Mouse (Mus musculus): ENCODE measurements at regions not wholly inside any gene's neighbourhood (a gene's known extent, or its start where the extent isn't known, plus 50 kb on each side); places are given as distances from the start of the nearest gene placed in this dataset.

DNA sequence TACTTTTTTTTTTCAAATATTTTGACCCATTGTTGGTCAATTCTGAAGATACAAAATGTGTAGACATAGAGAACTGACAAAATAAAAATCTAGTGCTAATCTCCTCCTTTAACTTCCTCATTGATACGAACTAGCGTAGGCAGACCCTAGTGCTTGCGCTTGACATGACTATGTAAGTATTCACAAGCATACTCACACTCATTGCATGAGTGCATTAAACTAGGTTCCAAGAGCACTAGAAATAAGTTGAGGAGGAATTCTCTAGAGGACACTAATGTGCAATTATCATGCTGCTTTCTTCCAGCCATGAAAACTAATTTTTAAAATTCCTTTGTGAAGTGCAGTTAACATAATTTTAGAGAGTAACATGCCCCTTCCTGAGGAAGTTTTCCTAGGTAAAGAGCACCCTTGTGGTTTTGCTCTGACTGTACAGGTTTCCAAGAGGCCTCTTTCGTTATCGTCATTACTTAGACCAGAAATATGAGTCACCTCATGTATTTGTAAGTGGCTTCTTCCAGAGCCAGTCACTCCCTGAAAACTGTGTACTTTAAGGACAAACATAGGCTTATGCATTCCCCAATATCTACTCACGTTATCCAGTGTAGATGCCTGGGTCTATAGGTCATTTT, 241.2 kb downstream of the Gm21750 start:
- no peaks in the 10 kb centered on the region for H3K27me3 ChIP-seq (ENCODE audit: control insufficient read depth, insufficient read depth, low read length)
- no peaks in the 10 kb centered on the region for H3K79me2 ChIP-seq (ENCODE audit: control insufficient read depth, insufficient read depth, low read length)
- H3K27ac ChIP-seq (replicated peaks; ENCODE audit: insufficient read depth, low read depth, low read length): no peak overlapping the region
- H3K4me1 ChIP-seq (ENCODE audit: control insufficient read depth, insufficient read depth, low read length): no peaks in the 10 kb centered on the region
- 86% methylated on average over 6 of the region's 6 CpGs for WGBS
- no peaks in the 10 kb centered on the region for H3K36me3 ChIP-seq (ENCODE audit: control insufficient read depth, insufficient read depth, low read length)
- DNase-seq (ENCODE audit: extremely low read depth, low read depth, low spot score): no peak
- H3K4me3 ChIP-seq (ENCODE audit: insufficient read depth, low read depth, low read length): no peak overlapping the region
- no peak for TF ChIP-seq CTCF (IDR thresholded peaks at IDR 0.05; ENCODE audit: low read depth, low read length)
- no peak for TF ChIP-seq POLR2A (IDR thresholded peaks at IDR 0.05; ENCODE audit: extremely low read depth, insufficient read depth, low read length)
- no peak overlapping the region for H3K9ac ChIP-seq (ENCODE audit: low read depth, low read length)

DNA sequence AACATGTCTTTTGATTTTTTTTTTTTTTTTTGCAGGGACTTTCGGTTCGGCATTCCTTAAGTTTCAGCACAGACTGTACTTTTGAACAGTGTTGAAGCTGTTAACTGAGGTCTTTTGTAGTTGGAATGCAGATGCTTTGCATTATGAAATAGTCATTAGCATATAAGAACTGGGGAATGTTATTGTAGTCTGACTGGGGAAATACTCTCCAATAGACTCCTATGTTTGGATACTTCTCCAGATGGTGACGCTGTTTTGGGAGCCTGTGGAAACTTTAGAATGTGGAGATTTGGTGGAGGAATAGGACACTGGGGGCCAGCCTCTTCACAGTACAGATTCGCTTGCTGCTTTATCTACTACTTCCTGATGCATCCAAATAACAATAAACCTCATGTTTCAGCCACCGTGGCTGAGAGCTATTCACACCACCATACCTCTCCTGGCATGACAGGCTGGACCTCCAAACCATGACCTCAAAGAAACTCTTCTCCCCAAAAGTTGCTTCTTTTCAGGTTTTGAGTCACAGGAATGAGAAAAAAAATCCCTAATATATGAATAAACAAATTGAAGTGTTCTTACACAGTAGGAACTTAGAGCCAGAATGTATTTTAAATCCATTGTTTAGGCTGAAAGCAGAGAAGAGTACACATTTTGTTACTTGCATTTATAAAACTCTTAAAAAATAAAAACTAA, 252.9 kb downstream of the Gm21750 start:
- Histone ChIP-seq H3K36me3 (ENCODE audit: control insufficient read depth, insufficient read depth, low read length) (no peaks in the 10 kb centered on the region), H3K27me3 (ENCODE audit: control insufficient read depth, insufficient read depth, low read length) (no peaks in the 10 kb centered on the region), H3K9ac (ENCODE audit: low read depth, low read length) (no peak overlapping the region), H3K79me2 (ENCODE audit: control insufficient read depth, insufficient read depth, low read length) (no peaks in the 10 kb centered on the region), H3K27ac (replicated peaks; ENCODE audit: insufficient read depth, low read depth, low read length) (no peak overlapping the region), H3K4me3 (ENCODE audit: insufficient read depth, low read depth, low read length) (no peak overlapping the region), H3K4me1 (ENCODE audit: control insufficient read depth, insufficient read depth, low read length) (no peaks in the 10 kb centered on the region)
- no peak for DNase-seq (ENCODE audit: extremely low read depth, low read depth, low spot score)
- WGBS: 67% methylated on average over 5 of the region's 5 CpGs
- no peak for TF ChIP-seq CTCF (IDR thresholded peaks at IDR 0.05; ENCODE audit: low read depth, low read length)

GRCm38 (mm10) chr14:73915990-73916389, 255.0 kb downstream of the Gm21750 start:
- no peaks in the 10 kb centered on the region for H3K79me2 ChIP-seq (ENCODE audit: control insufficient read depth, insufficient read depth, low read length)
- no peaks in the 10 kb centered on the region for H3K36me3 ChIP-seq (ENCODE audit: control insufficient read depth, insufficient read depth, low read length)
- no peak overlapping the region for H3K4me3 ChIP-seq (ENCODE audit: insufficient read depth, low read depth, low read length)
- no peaks in the 10 kb centered on the region for H3K4me1 ChIP-seq (ENCODE audit: control insufficient read depth, insufficient read depth, low read length)
- H3K27ac ChIP-seq (replicated peaks; ENCODE audit: insufficient read depth, low read depth, low read length): no peak overlapping the region
- no peak for TF ChIP-seq POLR2A (IDR thresholded peaks at IDR 0.05; ENCODE audit: extremely low read depth, insufficient read depth, low read length)
- TF ChIP-seq CTCF (IDR thresholded peaks at IDR 0.05; ENCODE audit: low read depth, low read length): no peak
- H3K9ac ChIP-seq (ENCODE audit: low read depth, low read length): no peak overlapping the region
- no peaks in the 10 kb centered on the region for H3K27me3 ChIP-seq (ENCODE audit: control insufficient read depth, insufficient read depth, low read length)
- DNase-seq (ENCODE audit: extremely low read depth, low read depth, low spot score): no peak

DNA sequence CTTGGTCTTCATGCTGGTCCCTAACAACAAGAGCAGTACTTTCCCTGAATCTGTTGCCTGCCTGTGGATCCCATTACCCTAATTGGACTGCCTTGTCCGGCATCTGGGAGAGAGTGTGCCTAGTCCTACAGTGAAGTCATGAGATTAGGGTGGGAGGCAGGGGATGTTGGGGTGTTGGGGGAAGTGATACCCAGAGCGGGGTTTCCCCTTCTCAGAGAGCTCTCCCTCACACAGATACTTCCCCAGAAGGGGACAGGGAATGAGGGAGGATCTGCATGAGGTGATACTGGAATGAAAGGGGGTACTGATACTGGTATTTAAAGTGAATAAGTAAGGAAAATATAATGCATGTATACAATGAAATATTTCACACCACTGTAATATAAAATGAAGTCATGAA, 270.1 kb downstream of the Gm21750 start:
- Histone ChIP-seq H3K9ac (ENCODE audit: low read depth, low read length) (no peak overlapping the region), H3K4me3 (ENCODE audit: insufficient read depth, low read depth, low read length) (no peak overlapping the region), H3K79me2 (ENCODE audit: control insufficient read depth, insufficient read depth, low read length) (no peaks in the 10 kb centered on the region), H3K4me1 (ENCODE audit: control insufficient read depth, insufficient read depth, low read length) (no peaks in the 10 kb centered on the region), H3K27ac (replicated peaks; ENCODE audit: insufficient read depth, low read depth, low read length) (no peak overlapping the region), H3K36me3 (ENCODE audit: control insufficient read depth, insufficient read depth, low read length) (no peaks in the 10 kb centered on the region), H3K27me3 (ENCODE audit: control insufficient read depth, insufficient read depth, low read length) (no peaks in the 10 kb centered on the region)
- DNase-seq (ENCODE audit: extremely low read depth, low read depth, low spot score): no peak
- TF ChIP-seq CTCF (IDR thresholded peaks at IDR 0.05; ENCODE audit: low read depth, low read length): no peak
- WGBS: 74% methylated on average over 2 of the region's 2 CpGs

GRCm38 (mm10) chr14:73947316-73947715, 286.3 kb downstream of the Gm21750 start:
- H3K27ac ChIP-seq (replicated peaks; ENCODE audit: insufficient read depth, low read depth, low read length): no peak overlapping the region
- 64% methylated on average over 2 of the region's 2 CpGs for WGBS
- H3K4me3 ChIP-seq (ENCODE audit: insufficient read depth, low read depth, low read length): no peak overlapping the region
- TF ChIP-seq CTCF (IDR thresholded peaks at IDR 0.05; ENCODE audit: low read depth, low read length): no peak
- TF ChIP-seq POLR2A (IDR thresholded peaks at IDR 0.05; ENCODE audit: extremely low read depth, insufficient read depth, low read length): no peak
- no peaks in the 10 kb centered on the region for H3K27me3 ChIP-seq (ENCODE audit: control insufficient read depth, insufficient read depth, low read length)
- no peaks in the 10 kb centered on the region for H3K4me1 ChIP-seq (ENCODE audit: control insufficient read depth, insufficient read depth, low read length)
- no peaks in the 10 kb centered on the region for H3K36me3 ChIP-seq (ENCODE audit: control insufficient read depth, insufficient read depth, low read length)
- no peak for DNase-seq (ENCODE audit: extremely low read depth, low read depth, low spot score)
- no peaks in the 10 kb centered on the region for H3K79me2 ChIP-seq (ENCODE audit: control insufficient read depth, insufficient read depth, low read length)
- H3K9ac ChIP-seq (ENCODE audit: low read depth, low read length): no peak overlapping the region

DNA sequence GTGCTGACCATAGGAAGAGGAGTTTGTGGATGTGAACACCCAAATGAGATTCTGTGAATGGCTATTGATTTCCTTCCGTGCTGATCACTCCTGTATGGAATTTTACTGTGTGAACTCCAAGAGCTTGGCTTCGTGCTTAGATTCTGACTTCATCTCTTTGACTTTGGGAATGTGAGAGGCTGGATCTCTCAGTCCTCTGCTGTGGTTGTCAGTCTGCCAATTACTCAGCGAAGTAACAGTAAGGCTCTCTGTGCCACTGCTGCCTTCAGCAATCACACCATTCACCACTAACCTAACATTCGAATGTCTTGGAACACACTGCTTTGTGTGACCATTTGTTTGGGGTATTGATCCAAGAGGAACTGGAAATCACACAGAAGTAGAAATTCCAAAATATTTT, 291.5 kb downstream of the Gm21750 start:
- DNase-seq (ENCODE audit: extremely low read depth, low read depth, low spot score): no peak
- Histone ChIP-seq H3K9ac (ENCODE audit: low read depth, low read length) (no peak overlapping the region), H3K27ac (replicated peaks; ENCODE audit: insufficient read depth, low read depth, low read length) (no peak overlapping the region), H3K36me3 (ENCODE audit: control insufficient read depth, insufficient read depth, low read length) (no peaks in the 10 kb centered on the region), H3K79me2 (ENCODE audit: control insufficient read depth, insufficient read depth, low read length) (no peaks in the 10 kb centered on the region), H3K4me1 (ENCODE audit: control insufficient read depth, insufficient read depth, low read length) (no peaks in the 10 kb centered on the region), H3K4me3 (ENCODE audit: insufficient read depth, low read depth, low read length) (no peak overlapping the region), H3K27me3 (ENCODE audit: control insufficient read depth, insufficient read depth, low read length) (no peaks in the 10 kb centered on the region)
- WGBS: 77% methylated on average over 4 of the region's 4 CpGs
- TF ChIP-seq POLR2A (IDR thresholded peaks at IDR 0.05; ENCODE audit: extremely low read depth, insufficient read depth, low read length) (no peak), CTCF (IDR thresholded peaks at IDR 0.05; ENCODE audit: low read depth, low read length) (no peak)
